Mouse (Mus musculus) limb, embryonic 12.5 days (tissue): ENCODE data around the gene Olfr452. TPM values are rescaled to one million over a fixed set of nuclear protein-coding genes. Genes with fewer than 3 reads are reported as not detected.

ENCODE experiments used
- ATAC-seq: fragments of 200-750 bp; cut with Nextera tagmentation; 2 replicates; pipeline ENCODE4 v1.8.0; 2017; ENCODE audit warnings: low read depth, moderate TSS enrichment; ENCODE audit not compliant: insufficient number of reproducible peaks, insufficient read depth, low FRiP score, low TSS enrichment
- H3K27ac ChIP-seq: fragments of 300-500 bp; sonication (generic); 2 replicates; pipeline ENCODE4 v1.5.1; 2016; ENCODE audit warnings: mild to moderate bottlenecking, moderate library complexity
- H3K27me3 ChIP-seq: fragments of 300-500 bp; sonication (generic); 2 replicates; pipeline ENCODE4 v1.6.1; 2016; ENCODE audit warnings: mild to moderate bottlenecking, moderate library complexity
- H3K36me3 ChIP-seq: fragments of 300-500 bp; sonication (generic); 2 replicates; pipeline ENCODE4 v1.6.1; 2016; ENCODE audit warnings: mild to moderate bottlenecking, moderate library complexity
- H3K4me1 ChIP-seq: fragments of 300-500 bp; sonication (generic); replicated peaks from 2 replicates; pipeline ENCODE4 v1.6.1; 2016
- H3K4me2 ChIP-seq: fragments of 300-500 bp; sonication (generic); 2 replicates; pipeline ENCODE4 v1.6.1; 2016; ENCODE audit warnings: mild to moderate bottlenecking, moderate library complexity
- H3K4me3 ChIP-seq: fragments of 300-500 bp; sonication (generic); replicated peaks from 2 replicates; pipeline ENCODE4 v1.5.1; 2016; ENCODE audit warnings: mild to moderate bottlenecking
- H3K9ac ChIP-seq: fragments of 300-500 bp; sonication (generic); replicated peaks from 2 replicates; pipeline ENCODE4 v1.6.1; 2016; ENCODE audit warnings: mild to moderate bottlenecking, moderate library complexity
- H3K9me3 ChIP-seq: fragments of 300-500 bp; sonication (generic); 2 replicates; pipeline ENCODE4 v1.6.1; 2016; ENCODE audit warnings: mild to moderate bottlenecking, moderate library complexity
- whole genome bisulfite sequencing: fragments of 180-500 bp; shearing (Covaris S2); methylation state at CpG from one replicate; pipeline ENCODE4 v1.1.7; 2016; 5-methylcytosine and 5-hydroxymethylcytosine counted together
- polyA plus RNA-seq: library from polyadenylated mRNA; unstranded; fragments of >200 nt; fragmentation: Nextera tagmentation; extraction: Ambion mirVana; gene quantifications from 2 replicates; pipeline ENCODE4 v1.2.1, GENCODE M21; 2016

Gene Olfr452
- polyA plus RNA-seq = not detected in 2 replicates

DNA sequence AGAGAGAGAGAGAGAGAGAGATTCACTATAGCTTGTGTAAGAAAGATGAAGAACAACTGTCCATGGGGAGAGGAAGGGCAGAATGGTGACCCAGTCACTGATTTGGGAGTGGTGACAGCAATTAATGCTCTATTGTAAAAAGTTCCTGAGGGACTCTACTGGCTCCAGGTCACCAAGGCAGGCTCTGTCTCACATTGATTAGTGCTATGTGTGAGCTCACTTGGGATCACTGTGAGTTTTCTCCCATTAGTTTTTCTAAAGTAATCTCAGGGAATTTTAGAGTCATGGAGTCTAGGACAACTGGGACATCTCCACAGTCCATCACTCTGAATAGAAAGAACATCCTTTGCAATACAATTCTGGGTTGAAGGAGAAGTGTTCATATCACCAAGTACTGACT lies at the start of gene Olfr452:
Gene Olfr452, plus strand, starts transcription at position 301 of the 400 bp plus-strand sequence.
- Histone ChIP-seq H3K4me3 (no peak within 1 kb of the TSS), H3K4me1 (no peaks in the 10 kb centered on the region), H3K9me3 (no peaks in the 10 kb centered on the region), H3K36me3 (no peaks in the 10 kb centered on the region), H3K9ac (no peak within 1 kb of the TSS), H3K27ac (no peak within 1 kb of the TSS), H3K27me3 (no peaks in the 10 kb centered on the region), H3K4me2 (no peak within 1 kb of the TSS)
- ATAC-seq = no peak

DNA sequence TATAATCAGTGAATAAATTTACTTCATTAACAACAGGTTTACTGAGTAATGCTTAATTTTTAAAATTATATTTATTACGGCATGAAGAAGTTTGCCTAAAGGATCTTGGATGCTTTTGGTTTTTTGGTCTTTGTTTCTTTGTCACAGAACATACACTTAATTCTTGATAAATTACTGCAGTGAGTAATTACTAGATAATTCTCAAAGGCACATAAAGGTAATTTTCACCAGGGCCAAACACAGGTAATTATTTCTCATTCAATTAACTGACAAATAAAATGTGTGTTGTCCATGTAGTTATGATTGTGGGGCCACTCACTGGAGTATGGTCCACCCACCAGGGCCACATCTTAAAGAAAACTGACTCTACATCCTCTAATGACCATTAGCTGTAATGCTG lies 45.8 kb upstream of the Olfr452 start, which contains the start of gene Olfr453:
Gene Olfr453, plus strand, starts transcription at position 301 of the 400 bp plus-strand sequence.
- H3K27ac ChIP-seq = no peak within 1 kb of the TSS
- H3K9ac ChIP-seq = no peak within 1 kb of the TSS
- no peaks in the 10 kb centered on the region for H3K27me3 ChIP-seq
- WGBS = 87% methylated on average over 1 of the region's 1 CpGs
- no peaks in the 10 kb centered on the region for H3K9me3 ChIP-seq
- H3K4me3 ChIP-seq = no peak within 1 kb of the TSS
- no peak within 1 kb of the TSS for H3K4me2 ChIP-seq
- H3K4me1 ChIP-seq = no peaks in the 10 kb centered on the region
- H3K36me3 ChIP-seq = no peaks in the 10 kb centered on the region
- no peak for ATAC-seq

DNA sequence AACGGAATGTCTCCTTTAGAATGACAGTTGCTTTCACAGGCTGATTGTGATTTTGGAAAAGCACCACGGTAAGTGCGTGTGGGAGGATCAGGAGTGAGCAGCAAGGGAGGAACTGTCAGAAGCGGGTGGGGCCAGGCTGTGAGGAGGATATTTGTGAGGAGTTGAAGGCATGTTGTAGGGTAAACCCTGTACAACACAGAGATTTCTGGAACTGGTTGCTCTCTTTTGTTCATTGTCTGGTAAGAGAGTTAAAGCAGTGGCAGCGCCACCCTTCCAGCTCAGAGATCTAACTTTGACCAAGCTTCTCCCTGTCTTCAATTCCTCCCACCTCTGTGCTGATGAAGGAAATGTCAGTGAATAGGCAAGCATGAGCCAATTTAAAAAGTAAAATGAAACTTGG lies 42.6 kb upstream of the Olfr452 start:
- ATAC-seq = no peak
- H3K36me3 ChIP-seq = no peaks in the 10 kb centered on the region
- H3K9ac ChIP-seq = no peak overlapping the region
- no peak overlapping the region for H3K4me3 ChIP-seq
- H3K27ac ChIP-seq = no peak overlapping the region
- no peak overlapping the region for H3K4me2 ChIP-seq
- H3K4me1 ChIP-seq = no peaks in the 10 kb centered on the region
- H3K9me3 ChIP-seq = no peaks in the 10 kb centered on the region
- WGBS = 80% methylated on average over 5 of the region's 5 CpGs
- H3K27me3 ChIP-seq = no peaks in the 10 kb centered on the region

DNA sequence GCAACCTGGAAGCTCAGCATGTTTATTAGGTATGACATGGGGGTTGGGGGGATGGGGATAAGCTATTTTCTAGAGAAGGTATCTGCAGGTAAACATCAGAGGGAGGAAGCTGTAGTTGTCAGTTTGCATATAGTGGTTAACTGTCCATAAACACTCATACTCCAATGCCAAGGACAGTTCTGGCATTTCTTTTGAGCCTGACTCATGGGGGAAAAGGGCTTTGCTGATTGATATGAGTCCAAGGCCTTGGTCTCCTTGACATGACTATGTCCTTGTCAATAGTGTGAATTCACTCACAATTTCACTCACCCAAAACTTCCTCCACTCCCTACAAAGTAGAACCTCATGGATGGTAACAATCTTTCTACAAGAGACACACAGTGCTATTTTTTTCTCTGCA lies 37.0 kb upstream of the Olfr452 start:
- Histone ChIP-seq H3K4me1 (no peaks in the 10 kb centered on the region), H3K27ac (no peak overlapping the region), H3K4me2 (no peak overlapping the region), H3K36me3 (no peaks in the 10 kb centered on the region), H3K27me3 (no peaks in the 10 kb centered on the region), H3K9ac (no peak overlapping the region), H3K4me3 (no peak overlapping the region), H3K9me3 (no peaks in the 10 kb centered on the region)
- ATAC-seq = no peak

DNA sequence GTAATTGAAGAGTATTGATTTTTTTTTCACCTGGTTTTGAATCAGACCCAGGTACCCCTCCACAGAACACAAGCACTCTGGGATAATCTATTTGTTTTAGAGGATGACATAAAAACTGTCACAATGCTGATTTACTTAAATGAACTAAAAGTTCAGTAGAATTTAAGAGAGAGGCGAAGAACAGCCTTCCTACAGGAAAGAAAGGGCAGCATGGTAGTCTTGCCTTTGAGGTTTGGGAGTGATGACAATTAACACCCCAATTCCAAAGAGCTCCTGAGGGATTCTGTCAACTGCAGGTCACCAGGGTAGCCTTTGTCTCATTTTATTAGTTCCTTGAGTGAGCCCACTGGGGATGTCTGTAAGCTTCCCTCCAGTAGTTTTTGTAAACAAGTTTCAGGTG lies 28.8 kb upstream of the Olfr452 start, which contains the start of gene Olfr38:
Gene Olfr38, plus strand, starts transcription at position 301 of the 400 bp plus-strand sequence.
- ATAC-seq = no peak
- Histone ChIP-seq H3K36me3 (no peaks in the 10 kb centered on the region), H3K4me3 (no peak within 1 kb of the TSS), H3K27me3 (no peaks in the 10 kb centered on the region), H3K4me2 (no peak within 1 kb of the TSS), H3K27ac (no peak within 1 kb of the TSS), H3K9ac (no peak within 1 kb of the TSS), H3K9me3 (no peaks in the 10 kb centered on the region), H3K4me1 (no peaks in the 10 kb centered on the region)
- WGBS = 57% methylated on average over 1 of the region's 1 CpGs

DNA sequence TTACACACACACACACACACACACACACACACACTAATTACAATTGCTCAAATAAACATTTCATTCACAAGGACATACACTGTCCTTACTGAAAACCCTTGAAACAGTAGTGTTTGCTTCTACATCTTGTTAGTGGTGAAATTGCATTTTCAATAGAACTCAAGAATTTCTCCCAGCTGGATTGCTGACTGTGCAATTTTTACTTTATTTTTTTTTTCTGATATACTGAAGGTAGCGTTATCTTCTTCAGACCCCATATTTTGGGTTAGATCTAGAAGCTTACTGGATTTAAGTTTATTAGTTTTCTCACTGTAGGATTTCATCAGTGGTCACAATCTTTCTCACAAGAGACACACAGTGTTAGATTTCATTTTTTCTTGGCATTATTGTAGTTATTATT lies 7.8 kb upstream of the Olfr452 start:
- ATAC-seq = no peak
- no peak overlapping the region for H3K27ac ChIP-seq

DNA sequence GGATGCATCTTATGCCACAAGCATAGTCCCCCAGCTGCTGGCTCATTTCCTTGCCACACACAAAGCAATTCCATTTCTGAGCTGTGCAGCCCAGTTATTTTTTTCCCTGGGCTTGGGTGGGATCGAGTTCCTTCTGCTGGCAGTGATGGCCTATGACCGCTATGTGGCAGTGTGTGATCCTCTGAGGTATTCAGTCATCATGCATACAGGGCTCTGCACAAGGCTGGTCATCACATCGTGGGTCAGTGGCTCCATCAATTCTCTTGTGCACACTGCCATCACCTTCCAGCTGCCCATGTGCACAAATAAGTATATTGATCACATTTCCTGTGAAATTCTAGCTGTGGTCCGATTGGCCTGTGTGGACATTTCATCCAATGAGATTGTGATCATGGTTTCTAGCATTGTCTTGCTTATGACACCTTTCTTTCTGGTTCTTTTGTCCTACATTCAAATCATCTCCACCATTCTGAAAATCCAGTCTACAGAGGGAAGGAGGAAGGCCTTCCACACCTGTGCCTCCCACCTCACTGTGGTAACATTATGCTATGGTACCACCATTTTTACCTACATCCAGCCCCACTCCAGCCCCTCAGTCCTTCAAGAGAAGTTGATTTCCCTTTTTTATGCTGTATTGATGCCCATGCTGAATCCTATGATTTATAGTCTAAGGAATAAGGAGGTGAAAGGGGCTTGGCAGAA lies 5.5 kb downstream of the Olfr452 start:
- ATAC-seq = no peak
- no peaks in the 10 kb centered on the region for H3K36me3 ChIP-seq
- H3K27me3 ChIP-seq = no peaks in the 10 kb centered on the region
- H3K4me1 ChIP-seq = no peaks in the 10 kb centered on the region
- no peak overlapping the region for H3K27ac ChIP-seq
- no peak overlapping the region for H3K9ac ChIP-seq
- no peaks in the 10 kb centered on the region for H3K9me3 ChIP-seq
- H3K4me2 ChIP-seq = no peak overlapping the region
- H3K4me3 ChIP-seq = no peak overlapping the region
- WGBS = 51% methylated on average over 4 of the region's 4 CpGs

More for the DNA sequence above, 7.8 kb upstream of the Olfr452 start:
- Histone ChIP-seq H3K27me3 (no peaks in the 10 kb centered on the region), H3K36me3 (no peaks in the 10 kb centered on the region), H3K4me3 (no peak overlapping the region), H3K4me2 (no peak overlapping the region), H3K9ac (no peak overlapping the region), H3K9me3 (no peaks in the 10 kb centered on the region), H3K4me1 (no peaks in the 10 kb centered on the region)
- 95% methylated on average over 1 of the region's 1 CpGs for WGBS

DNA sequence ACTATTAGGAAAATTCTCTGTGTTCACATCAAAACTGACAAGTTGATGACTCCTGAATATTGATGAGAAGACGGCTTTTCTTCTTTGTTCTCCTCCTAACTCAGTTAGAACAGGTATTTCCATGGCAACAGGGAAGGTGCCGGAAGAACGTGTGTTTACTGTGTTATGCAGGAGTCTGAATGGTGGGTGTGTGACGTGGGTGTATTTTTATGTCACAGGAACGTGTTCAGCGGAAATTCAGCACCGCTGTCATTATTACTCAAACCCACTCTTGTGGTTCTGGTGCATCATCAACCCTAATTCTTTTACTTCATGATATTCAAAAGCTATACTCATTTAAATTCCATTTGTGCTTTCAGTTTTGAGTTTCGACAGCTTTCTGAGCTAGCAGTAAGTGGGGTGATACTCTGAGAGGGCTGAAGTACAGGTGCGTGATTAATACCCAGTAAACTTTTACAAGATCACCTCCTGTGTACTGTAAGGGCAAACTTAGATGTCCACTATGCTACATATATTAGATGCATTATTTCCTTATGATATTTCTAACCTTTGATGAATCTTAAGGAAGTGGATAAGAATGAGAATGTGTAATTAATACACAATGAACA lies 6.2 kb downstream of the Olfr452 start:
- H3K9me3 ChIP-seq = no peaks in the 10 kb centered on the region
- 78% methylated on average over 9 of the region's 9 CpGs for WGBS

DNA sequence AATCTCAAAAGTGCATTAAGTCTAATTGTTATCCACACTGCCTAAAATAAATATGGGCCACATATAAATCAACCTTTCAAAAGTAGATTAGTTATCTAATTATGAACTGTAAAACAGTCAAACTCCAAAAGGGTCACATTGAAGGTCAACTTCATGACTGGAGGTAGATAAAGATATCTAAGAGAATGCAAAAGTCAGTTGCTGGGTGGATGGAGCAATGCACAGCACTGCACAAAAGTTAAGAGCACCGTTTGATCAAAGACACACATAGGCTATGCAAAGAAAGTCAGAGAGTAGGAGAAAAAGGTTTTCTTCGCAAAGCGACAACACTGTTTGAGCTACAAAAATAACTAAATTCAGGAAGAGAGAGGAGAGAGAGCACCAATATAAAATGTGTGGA lies 10.1 kb downstream of the Olfr452 start:
- Histone ChIP-seq H3K27me3 (no peaks in the 10 kb centered on the region), H3K4me3 (no peak overlapping the region), H3K4me2 (no peak overlapping the region), H3K36me3 (no peaks in the 10 kb centered on the region), H3K4me1 (no peaks in the 10 kb centered on the region), H3K9me3 (no peaks in the 10 kb centered on the region), H3K27ac (no peak overlapping the region), H3K9ac (no peak overlapping the region)
- no peak for ATAC-seq
- 86% methylated on average over 3 of the region's 3 CpGs for WGBS

More for the DNA sequence above, 6.2 kb downstream of the Olfr452 start:
- H3K4me3 ChIP-seq = no peak overlapping the region
- no peaks in the 10 kb centered on the region for H3K36me3 ChIP-seq
- H3K4me1 ChIP-seq = no peaks in the 10 kb centered on the region
- ATAC-seq = no peak
- H3K27me3 ChIP-seq = no peaks in the 10 kb centered on the region
- no peak overlapping the region for H3K4me2 ChIP-seq
- H3K9ac ChIP-seq = no peak overlapping the region
- H3K27ac ChIP-seq = no peak overlapping the region

DNA sequence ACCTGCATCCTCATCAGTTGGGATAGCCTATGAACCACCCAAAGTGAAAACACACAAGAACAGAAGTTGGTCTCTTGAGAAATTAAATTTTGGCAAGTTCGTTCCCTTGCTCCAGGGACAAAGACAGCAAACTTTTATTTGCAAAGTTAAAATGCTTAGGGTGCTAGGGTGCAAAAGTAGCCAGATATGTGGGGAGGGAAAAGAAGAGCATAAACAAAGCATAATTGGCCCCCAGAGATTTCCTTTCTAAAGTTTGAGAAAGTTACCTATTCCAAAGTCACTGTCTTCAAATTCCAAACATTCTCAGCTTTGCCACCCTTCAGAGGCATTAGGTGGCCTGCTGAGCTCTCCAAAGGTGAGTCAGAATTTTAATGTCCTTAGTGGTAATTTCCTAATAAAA lies 26.7 kb downstream of the Olfr452 start, which contains the start of gene Olfr450:
Gene Olfr450, plus strand, starts transcription at position 301 of the 400 bp plus-strand sequence.
- H3K27ac ChIP-seq = no peak within 1 kb of the TSS
- H3K27me3 ChIP-seq = no peaks in the 10 kb centered on the region
- no peak for ATAC-seq
- H3K4me1 ChIP-seq = no peaks in the 10 kb centered on the region
- 79% methylated on average over 1 of the region's 1 CpGs for WGBS
- no peak within 1 kb of the TSS for H3K4me2 ChIP-seq
- no peak within 1 kb of the TSS for H3K4me3 ChIP-seq
- H3K9ac ChIP-seq = no peak within 1 kb of the TSS
- H3K9me3 ChIP-seq = no peaks in the 10 kb centered on the region
- H3K36me3 ChIP-seq = no peaks in the 10 kb centered on the region

DNA sequence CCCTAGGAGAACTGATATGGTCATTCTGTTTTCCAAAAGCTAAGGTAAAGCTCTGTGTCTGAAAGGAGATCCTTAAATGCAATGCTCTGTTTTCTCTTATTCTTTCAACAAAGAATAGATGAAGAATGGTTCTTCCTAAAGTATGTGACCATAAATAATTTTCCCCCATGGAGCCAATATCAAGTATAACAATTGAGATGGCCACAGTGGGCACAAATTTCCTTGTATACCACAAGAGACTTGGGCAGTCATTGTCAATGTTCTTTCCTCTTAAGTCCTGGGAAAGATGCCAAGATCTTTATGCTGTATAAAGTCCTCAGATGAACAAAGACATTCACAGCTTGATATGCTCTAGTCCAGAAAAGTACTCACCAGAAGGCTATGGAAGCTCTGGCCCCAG lies 49.2 kb downstream of the Olfr452 start, which contains the start of gene Olfr449:
Gene Olfr449, plus strand, starts transcription at position 301 of the 400 bp plus-strand sequence.
- Histone ChIP-seq H3K4me3 (no peak within 1 kb of the TSS), H3K36me3 (no peaks in the 10 kb centered on the region), H3K4me2 (no peak within 1 kb of the TSS), H3K27me3 (no peaks in the 10 kb centered on the region), H3K9me3 (no peaks in the 10 kb centered on the region), H3K9ac (no peak within 1 kb of the TSS), H3K4me1 (no peaks in the 10 kb centered on the region), H3K27ac (no peak within 1 kb of the TSS)
- ATAC-seq = no peak
